ENCODE assay signal across 20 mouse cellular contexts in the genomic region with DNA sequence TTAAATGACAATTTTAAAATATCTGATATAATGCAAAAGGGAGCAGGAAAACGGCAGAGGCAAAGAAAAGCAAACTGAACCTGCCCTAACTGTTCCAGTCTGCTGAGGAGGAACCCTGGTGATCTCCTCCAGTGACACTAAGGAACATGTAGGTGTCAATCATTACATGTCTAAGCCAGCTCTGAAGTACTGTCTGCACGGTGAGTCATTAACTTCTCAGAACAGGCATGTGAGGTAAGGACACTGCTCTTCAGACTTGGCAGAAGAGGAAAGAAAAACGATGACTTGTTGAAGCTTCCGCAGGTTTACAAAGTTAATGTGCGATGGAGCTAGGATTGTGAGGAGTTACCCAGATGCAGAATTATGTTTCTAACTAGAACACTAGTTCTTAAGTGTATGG.
"Had no signal": no experiment of that assay in that cellular context is flagged by ENCODE, and none has a peak within 500 bp of the region (broad histone marks: within the 10 kb centered on the region; RNA-seq: fewer than 3 reads in every experiment).

No protein-coding gene starts in this region.

- H3K9me3 ChIP-seq: liver, embryonic 13.5 days; lung, embryonic 15.5 days; megakaryocyte, embryonic 14.5 days; midbrain, embryonic 10.5 days; midbrain, embryonic 13.5 days had no signal

- H3K27me3 ChIP-seq: liver, embryonic 13.5 days; lung, embryonic 15.5 days; megakaryocyte, embryonic 14.5 days; midbrain, embryonic 13.5 days had no signal

- ATAC-seq: hindbrain, postnatal 0 days; inflammation-experienced regulatory T-cells, adult 6 months; intestine, embryonic 16.5 days; midbrain, embryonic 13.5 days; midbrain, embryonic 16.5 days had no signal

- H3K9ac ChIP-seq: liver, embryonic 13.5 days; lung, embryonic 15.5 days; midbrain, embryonic 13.5 days had no signal

- H3K36me3 ChIP-seq: liver, embryonic 13.5 days; lung, embryonic 15.5 days; midbrain, embryonic 10.5 days; midbrain, embryonic 13.5 days had no signal

- H3K27ac ChIP-seq: hindbrain, postnatal 0 days; left cerebral cortex, adult 2 months; liver, embryonic 13.5 days; lung, embryonic 15.5 days; midbrain, embryonic 10.5 days; midbrain, embryonic 13.5 days; stomach, postnatal 0 days had no signal

- H3K4me3 ChIP-seq: left cerebral cortex, adult 2 months; liver, embryonic 13.5 days; lung, embryonic 15.5 days; megakaryocyte, embryonic 14.5 days; midbrain, embryonic 10.5 days; midbrain, embryonic 13.5 days had no signal

- DNase-seq: layer of hippocampus, postnatal 36 days; liver, embryonic 13.5 days; lung, postnatal 10 days; lung, postnatal 36 days; right cerebral cortex, adult 18-20 months; right cerebral cortex, postnatal 14 days; right cerebral cortex, postnatal 4 days; thymus, adult 2 months; thymus, postnatal 14 days; thymus, postnatal 4 days had no signal

- H3K4me1 ChIP-seq: liver, embryonic 13.5 days; lung, embryonic 15.5 days; megakaryocyte, embryonic 14.5 days had no signal

- H3K4me2 ChIP-seq: liver, embryonic 13.5 days; lung, embryonic 15.5 days; midbrain, embryonic 13.5 days had no signal
